Mouse (Mus musculus): ENCODE results near the gene Col4a2.

Col4a2 gene

DNA sequence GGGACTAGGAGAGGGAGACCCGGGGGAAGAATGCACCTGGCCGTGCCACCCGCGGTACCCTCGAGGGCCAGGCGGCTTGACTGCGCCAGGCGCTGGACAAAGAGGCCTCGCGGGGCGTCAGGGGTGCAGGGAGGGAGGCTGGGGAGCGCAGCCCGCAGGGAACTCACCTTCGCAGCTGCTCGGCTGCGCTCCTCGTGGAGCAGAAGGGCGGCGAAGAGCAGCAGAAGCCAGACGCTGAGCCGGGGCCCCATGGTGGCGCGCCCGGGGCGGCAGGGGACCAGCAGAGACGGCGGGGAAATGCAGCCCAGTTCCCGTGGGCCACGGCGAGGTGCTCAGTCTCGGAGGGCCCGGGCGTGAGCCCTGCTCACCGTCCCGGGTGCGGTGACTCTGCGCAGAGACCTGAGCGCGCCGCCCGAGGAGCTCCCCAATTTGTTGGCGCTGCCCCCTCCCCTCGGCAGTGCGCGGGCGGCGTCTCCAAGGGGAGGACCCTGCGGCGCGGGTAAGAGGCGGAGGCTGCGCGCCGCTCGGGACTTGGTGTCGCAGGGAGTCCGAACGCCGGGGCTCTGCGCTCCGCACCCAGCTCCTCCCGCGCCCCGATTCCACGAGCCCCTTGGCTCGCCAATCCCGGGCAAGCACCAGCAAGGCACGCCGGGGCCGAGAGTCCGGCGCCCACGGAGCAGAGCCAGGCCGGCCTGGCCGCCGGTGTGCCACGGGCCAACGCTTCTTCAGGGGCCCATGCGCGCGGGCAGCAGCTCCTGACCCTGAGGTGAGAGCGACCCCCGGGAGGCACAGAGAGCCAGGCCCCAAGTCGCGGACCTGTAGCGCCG is at the start of gene Col4a2, which contains the start of gene Col4a1:
Col4a2 (plus strand) TSS at position 457 of the 827 bp plus-strand sequence.
Col4a1 (minus strand) TSS at position 478 of the 827 bp plus-strand sequence.
- peak; percentile 86 for DNase-seq

DNA sequence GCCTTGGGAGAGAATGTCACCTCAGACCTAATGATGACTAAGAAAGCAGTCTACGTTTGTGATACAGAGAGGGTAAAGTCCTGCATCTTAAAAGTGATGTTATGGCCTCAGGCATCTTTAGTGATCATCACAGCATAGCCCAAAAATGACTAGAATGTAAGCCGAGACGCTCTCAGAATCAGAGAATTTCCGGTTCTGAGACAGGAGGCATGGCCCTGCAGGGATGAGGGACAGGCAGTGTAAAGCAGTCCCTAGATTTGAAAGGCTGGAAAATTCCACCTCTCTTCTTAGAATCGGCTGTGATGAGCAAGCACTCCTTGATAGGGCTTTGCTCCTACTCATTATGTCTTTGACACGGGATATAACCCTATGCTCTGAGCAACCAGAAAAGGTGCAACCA is 48.8 kb upstream of the Col4a2 start:
- no peak for DNase-seq

- DNase-seq, result no peak
Measured at GRCm38 (mm10) chr8:11265971-11266370, 46.6 kb upstream of the Col4a2 start.

GRCm38 (mm10) chr8:11266471-11266870 is 46.1 kb upstream of the Col4a2 start:
- DNase-seq, result no peak

DNA sequence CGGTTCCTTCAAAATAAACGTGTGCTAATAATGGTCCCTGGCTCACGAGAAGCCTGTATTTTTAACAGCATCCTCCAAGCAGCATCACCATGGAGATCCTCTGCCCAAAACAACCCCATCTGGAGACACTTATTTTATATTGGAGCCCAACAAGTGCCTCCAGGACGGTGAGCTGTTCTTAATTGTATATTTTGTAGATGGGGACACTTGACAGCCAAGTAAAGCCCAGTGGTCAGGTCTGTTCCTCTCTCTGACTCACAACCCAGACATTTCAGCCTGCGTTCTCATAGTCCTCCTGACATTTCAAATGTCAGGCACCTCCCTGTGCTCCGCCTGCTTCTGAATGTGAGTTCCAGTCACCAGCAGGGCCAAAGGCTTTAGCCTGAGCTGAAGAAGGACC is 43.9 kb upstream of the Col4a2 start:
- no peak for DNase-seq

GRCm38 (mm10) chr8:11270826-11271225 is 41.8 kb upstream of the Col4a2 start:
- DNase-seq, result peak; percentile 71

GRCm38 (mm10) chr8:11272205-11272604 is 40.4 kb upstream of the Col4a2 start:
- no peak for DNase-seq

GRCm38 (mm10) chr8:11273506-11274158 is 39.0 kb upstream of the Col4a2 start:
- DNase-seq, result peak; percentile 65

GRCm38 (mm10) chr8:11274415-11274814 is 38.2 kb upstream of the Col4a2 start:
- no peak for DNase-seq

DNA sequence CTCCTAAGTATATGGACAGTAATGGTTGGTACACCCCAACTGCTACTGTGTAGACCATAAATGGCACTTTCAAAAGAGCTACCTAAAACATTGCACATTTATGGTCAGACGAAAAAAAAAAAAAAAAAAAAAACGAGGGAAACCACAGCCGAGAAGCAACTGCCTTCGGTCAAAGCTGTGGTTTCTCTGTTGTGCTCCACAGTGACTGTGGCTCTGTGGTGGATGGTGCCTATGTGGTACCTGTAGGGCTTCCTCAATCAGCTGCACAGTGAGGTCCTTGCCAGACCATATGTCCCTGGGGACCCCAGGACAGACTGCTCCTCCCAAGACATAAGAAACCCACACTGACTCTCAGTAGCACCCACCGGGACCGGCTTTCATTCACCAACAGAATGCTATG is 36.3 kb upstream of the Col4a2 start:
- no peak for DNase-seq

DNA sequence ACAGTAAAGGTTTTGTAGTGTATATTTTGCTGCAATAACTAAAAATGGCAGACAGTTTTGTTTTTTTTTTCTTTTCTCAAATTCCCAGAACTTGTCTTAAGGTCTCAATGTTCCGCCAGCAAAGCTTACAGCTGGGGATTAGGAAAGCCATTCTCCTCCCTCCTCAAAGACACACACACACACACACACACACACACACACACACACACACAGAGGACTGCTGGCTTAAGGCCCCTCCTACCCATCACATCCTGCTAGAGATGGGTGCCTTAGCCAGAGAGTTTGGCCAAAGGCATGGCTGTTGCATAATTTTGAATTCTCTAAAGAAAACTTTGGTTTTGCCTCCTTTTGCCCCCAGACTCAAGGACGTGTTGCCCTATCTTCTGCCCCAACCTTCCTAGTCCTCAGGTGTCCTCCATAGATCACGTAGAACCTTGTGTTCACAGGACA is 35.0 kb upstream of the Col4a2 start:
- DNase-seq, result peak; percentile 65

GRCm38 (mm10) chr8:11278101-11278611 is 34.4 kb upstream of the Col4a2 start:
- peak; percentile 67 for DNase-seq

GRCm38 (mm10) chr8:11279296-11279826 is 33.2 kb upstream of the Col4a2 start:
- no peak for DNase-seq

DNA sequence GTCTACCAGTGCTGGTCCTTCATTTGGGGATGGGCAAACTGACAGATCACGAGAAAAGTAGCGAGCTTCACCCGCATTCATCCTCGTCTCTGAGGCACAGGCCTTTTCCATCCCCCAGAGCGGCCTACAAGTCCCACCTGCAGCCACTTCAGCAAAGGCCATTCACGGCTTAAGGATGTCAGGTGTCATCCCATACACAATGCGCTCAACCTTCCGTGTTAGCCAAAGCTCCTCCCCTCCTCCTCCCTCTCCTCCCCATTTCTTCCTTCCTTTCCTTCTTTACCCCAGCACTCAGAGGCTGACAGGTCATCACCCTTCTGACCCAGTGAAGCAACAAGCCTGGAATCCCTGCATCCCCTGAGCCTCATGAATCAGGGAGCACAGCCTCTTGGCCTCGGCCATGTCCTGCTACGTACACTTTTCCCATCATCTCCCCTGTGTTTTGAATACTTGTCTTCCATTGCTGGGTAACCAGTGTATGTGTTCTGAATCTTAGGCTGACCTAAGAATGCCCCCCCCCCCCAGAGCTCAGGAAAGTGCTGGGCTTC is 31.8 kb upstream of the Col4a2 start:
- DNase-seq, result no peak

GRCm38 (mm10) chr8:11282139-11282538 is 30.5 kb upstream of the Col4a2 start:
- DNase-seq, result no peak

GRCm38 (mm10) chr8:11282696-11283095 is 29.9 kb upstream of the Col4a2 start:
- no peak for DNase-seq

DNA sequence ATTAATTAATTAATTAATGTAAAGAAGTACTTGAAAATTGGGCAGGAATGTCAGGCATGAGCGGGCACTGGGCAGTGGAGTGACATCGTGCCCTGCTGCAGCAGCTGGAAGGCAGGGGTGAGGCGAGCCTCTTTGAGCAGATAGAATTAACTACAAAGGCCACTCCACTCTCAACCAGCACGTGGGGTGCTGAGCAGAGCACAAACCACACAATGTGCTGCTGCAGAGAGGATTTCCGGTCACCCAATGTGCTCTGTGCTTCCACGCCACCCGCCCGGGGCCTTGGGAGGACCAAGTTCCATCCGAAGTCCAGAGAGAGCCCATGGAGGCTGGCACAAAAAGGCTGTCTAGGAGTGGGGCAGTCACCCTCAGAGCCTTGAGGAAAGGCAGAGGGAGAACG is 29.4 kb upstream of the Col4a2 start:
- DNase-seq, result peak; percentile 53

DNA sequence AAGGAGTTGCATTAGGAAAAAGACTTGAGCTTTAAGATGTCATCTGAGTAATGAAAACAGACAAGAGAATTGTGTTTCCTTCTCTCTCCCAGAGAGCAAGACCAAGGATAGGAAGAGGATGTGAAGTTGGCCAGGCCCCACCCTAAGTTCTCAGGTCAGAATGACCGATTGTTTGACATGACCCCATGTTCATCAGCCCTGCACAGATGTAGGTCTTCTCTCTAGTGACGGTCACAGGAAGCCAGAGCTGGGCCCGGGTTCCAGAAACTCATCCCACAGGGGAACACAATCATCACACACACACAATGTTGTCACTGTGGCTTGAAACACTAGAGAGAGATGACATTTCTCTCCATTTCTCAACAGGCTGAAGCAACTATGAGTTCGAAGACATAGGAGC is 27.2 kb upstream of the Col4a2 start:
- DNase-seq, result no peak

DNA sequence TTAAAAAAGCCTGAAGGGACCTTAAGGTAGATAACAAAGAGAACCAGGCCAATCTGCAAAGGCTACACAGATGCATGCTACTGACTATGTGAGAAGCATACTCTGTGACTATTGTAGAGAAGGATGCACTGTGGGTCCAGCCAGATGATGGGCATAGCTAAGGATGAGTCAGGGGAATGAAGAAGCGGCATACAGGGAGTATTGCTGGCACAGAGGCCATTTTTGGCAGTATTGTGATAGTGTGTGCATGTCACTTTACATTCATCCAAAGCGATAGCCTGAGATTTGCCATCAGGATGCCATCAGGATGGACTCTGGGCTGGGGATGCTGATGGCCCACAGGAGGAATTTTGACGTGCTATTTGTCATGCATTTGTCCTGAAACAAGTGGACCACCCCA is 25.5 kb upstream of the Col4a2 start:
- no peak for DNase-seq

GRCm38 (mm10) chr8:11288286-11288685 is 24.3 kb upstream of the Col4a2 start:
- DNase-seq, result no peak

- DNase-seq, result no peak
Measured at GRCm38 (mm10) chr8:11290533-11290932, 22.1 kb upstream of the Col4a2 start.

DNA sequence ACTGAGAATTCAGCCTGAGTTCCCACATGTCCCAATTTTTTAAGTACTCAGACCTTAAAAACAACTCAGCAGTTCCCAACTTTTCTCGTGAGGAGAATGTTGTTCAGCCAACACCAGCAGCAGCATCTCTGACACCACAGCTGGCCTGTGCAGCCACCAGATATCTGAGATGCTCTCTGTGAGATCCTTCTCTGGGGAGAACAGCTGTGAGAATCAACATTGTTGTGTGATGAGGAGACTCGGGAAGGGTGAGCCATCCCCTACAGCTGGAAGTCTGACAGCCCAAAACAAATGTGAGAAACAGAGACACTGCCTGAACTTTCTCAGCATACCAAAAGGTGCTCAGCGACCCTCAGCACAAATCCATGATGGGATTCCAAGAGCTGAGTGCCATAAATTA is 20.0 kb upstream of the Col4a2 start:
- DNase-seq, result no peak

DNA sequence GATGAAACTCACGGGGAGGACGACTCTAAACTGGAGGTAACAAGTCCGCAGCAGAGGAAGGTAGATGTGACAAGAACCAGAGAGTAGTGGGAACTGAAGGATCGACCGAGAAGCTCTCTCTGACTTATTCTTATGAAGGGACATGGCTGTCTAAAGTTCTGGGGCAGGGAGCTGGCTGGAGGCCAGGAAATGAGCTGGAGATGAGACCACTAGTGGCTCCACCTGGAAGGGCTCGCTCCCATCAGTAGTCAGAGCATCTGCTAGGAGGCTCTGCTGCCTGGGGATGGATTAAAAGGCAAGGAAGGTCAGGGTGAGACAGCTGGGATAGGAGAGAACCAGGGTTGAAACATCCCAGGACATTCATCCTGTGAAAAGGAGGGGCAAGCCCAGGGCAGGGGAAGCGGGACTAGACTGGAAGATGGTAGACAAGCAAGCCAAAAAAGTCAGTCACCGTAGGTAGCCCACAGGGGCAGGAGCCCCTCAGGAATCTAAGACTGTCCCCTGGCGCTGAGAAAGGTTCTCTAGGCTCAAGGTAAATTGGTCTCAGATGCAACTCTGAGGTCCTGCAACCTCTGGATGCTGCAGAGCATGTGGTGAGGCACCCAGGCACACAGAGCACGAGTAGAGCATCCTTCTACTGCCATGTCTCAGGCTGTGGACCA is 16.2 kb upstream of the Col4a2 start:
- no peak for DNase-seq

All from lung, postnatal 14 days (tissue).